Mouse (Mus musculus): ENCODE measurements around the gene Ddx39b.

Gene Ddx39b

DNA sequence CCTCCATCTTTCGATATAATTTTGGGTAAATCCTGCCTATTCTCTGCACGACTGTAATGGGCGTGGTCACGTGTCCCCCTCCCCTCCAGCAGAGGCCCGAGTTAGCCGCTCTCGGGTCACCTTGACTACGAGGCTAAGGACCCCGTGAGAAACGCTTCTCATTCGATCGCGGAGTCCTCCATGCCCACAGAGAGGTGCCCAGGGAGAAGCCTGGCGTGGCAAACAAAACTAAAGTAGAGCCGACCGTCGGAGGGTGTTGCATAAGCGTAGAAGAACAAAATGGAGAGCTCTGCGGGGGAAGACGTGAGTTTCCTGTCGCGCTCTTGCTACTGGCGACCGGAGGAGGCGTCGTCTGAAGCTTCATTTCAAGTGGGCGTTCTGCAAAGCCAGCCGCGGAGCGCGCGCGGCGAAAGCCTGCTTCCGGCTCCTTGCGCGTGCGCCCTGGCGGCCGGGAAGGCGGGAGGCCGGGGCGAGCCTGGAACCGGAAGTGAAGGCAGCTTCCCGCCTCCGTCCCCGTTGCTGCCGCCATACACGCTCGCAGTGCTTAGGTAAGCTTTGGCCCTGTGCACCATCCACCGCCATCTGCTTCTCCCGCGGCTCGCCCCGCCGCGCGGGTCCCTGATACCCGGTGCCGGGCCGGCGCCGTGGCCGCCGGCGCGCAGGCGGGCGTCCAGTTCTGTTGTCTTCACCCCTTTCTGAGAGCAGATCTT, at the start of gene Ddx39b:
Ddx39b (plus strand) TSS at position 442 of the 710 bp plus-strand sequence.
- DNase-seq (ENCODE audit: low spot score in 2 of 2), result peak; percentile 95 to 97

DNA sequence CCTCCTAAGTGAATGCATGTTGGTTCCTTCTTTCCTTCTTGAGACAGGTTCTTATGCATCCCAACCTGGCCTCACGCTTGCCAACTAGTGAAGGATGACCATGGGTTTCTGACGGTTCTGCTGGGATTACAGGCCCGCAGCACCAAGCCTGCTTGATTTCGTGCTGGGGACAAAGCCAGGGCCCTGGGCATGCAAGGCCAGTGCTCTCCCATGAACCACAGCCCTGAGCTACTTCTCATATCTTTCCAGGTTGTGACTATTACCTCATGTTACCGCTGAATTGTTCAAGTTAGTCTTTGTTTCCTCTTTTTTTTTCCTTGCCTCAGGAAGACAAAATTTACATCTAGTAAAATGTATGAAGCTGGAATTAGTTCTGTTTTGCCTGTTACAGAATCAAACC, 48.6 kb upstream of the Ddx39b start:
- no peak for DNase-seq (ENCODE audit: low spot score in 2 of 2)

DNA sequence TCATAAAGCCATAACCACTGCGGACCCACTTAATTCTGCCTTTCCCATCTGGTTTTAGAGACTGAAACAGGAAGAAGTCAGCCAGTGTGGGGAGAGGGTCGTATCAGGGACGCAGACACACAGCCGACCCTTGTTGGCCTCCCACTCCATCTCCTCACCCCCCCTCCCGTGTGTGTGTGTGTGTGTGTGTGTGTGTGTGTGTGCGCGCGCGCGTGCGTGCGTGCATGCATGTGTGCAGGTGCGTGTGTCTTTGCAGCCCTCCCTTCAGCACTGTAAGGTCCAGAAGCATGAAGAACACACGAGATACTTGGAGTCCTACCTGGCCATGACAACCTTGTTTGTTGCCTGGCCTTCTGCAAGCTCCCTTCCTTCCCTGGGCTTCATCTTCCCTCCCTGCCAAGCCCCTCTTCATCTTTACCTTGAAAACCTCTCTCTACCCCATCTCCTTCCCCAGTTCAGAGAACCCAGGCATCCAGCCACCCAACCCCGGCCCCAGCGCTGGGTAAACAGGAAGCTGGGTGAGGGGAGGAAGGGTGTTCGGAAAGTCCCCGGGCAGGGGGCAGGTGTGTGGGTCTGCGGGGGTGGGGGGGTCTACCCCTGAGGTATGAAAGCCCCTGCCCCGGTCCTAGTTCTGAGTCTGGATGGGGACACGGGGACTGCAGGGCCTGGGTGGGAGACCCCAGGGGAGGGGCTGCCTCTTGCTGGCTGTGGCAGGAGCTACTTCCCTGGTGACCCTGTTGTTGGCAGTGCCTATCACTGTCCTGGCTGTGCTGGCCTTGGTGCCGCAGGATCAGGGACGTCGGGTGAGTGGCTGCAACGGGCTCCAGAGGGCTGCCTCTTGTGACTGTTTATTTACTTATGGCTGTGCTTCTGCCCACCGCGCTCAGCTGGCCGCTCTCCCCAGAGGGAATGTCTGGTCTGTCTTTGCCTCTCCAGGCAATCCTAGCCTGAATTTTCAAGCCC, 47.4 kb upstream of the Ddx39b start, which contains the start of gene Ltb:
Ltb (plus strand) TSS at position 559 of the 963 bp plus-strand sequence.
- no peak for DNase-seq (ENCODE audit: low spot score in 2 of 2)

DNA sequence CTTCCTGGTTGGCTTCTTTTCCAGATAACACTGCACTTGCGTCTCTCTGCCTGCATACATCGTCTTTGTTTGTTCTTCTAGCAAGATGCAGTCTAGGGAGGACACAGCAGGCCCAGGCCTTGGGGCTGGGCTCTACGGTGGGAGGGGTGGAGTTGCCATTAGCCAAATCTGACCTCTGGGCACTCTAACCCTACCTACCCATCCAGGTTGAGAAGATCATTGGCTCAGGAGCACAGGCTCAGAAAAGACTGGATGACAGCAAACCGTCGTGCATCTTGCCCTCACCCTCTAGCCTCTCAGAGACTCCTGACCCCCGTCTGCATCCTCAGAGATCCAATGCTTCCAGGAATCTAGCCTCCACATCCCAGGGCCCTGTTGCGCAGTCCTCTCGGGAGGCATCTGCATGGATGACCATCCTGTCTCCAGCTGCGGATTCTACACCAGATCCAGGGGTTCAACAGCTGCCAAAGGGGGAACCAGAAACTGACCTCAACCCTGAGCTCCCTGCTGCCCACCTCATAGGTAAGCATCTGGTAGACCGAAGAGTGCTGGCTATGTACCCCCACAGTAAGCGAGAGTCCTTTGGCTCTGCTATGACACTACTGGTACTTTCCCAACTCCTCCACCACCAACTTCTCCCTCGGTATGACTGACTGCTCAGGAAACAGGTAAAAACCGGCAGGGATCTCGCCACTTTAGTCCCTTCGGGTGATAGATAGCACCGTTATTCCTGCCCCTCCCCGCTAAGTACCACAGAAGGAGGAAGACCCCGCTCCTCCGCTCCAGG, 46.5 kb upstream of the Ddx39b start:
- DNase-seq (ENCODE audit: low spot score in 2 of 2), result no peak

DNA sequence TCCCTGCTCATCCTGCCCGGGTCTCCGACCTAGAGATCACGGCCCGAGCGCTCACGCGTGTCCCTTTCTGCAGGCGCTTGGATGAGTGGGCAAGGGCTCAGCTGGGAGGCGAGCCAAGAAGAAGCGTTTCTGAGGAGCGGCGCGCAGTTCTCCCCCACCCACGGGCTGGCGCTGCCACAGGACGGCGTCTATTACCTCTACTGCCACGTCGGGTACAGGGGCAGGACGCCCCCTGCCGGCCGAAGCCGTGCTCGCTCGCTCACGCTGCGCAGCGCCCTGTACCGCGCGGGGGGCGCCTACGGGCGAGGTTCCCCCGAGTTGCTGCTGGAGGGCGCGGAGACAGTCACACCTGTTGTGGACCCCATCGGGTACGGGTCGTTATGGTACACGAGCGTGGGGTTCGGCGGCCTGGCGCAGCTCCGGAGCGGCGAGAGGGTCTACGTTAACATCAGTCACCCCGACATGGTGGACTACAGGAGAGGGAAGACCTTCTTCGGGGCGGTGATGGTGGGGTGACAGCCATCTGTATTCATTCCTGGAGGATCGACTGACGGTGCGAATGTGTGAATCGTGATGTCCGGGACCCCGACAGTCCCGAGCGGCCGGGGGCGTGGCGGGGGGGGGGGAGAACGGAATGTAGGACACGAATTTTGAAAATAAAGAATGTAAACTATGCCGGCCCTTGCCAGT, 45.8 kb upstream of the Ddx39b start:
- DNase-seq (ENCODE audit: low spot score in 2 of 2), result peak in 1 of 2 experiments; percentile 82

DNA sequence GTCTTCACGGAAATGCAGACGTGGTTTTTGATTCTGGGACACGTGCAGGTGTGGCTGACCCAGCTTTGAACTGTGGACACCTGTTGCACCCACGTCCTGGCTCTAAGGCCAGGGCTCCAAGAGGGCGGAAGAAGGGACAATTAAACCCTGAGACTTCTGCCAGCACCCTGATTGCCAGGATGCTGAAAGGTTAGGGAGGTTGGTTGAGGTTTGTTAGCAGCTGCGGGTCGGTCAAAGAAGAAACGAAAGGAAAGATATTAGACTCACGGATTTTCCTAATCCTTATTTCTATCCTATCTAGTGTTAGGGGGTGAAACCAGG, 45.3 kb upstream of the Ddx39b start:
- no peak for DNase-seq (ENCODE audit: low spot score in 2 of 2)

DNA sequence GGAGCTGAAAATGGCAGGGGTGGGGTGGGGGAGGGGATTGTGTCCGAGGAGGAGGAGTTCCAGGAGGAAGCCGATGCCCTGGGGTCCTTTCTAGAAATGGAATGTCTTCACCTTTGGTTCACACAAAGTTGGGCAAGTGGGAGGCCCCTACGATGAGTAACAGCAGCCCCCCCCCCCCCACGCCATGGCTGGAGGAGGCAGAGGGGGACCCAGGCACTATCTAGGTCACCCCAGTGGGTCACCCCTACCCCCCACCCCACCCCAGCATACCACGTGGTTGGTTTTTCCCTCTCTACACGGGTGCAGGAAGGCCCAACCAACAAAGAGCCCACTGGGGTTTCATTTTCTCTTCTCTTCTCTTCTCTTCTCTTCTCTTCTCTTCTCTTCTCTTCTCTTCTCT, 44.4 kb upstream of the Ddx39b start:
- no peak for DNase-seq (ENCODE audit: low spot score in 2 of 2)

DNA sequence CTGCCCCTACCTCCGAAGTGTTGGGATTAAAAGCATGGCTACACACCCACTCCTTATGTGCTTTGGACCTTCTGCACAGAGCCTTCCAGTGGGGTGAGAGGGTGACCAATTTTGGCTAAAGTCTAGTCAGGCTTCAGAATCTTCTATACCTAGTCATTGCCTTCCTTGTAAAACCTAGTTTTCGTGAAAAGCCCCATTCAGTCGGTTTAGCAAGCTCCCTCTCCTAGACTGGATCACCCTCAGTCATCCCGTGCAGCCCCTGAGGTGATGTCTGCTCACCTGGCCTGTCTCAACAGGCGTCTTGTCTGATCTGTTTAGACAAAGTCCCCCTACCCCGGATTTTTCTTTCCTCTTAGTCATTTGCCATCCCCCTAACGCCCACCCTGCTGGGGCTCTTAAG, 43.5 kb upstream of the Ddx39b start:
- no peak for DNase-seq (ENCODE audit: low spot score in 2 of 2)

DNA sequence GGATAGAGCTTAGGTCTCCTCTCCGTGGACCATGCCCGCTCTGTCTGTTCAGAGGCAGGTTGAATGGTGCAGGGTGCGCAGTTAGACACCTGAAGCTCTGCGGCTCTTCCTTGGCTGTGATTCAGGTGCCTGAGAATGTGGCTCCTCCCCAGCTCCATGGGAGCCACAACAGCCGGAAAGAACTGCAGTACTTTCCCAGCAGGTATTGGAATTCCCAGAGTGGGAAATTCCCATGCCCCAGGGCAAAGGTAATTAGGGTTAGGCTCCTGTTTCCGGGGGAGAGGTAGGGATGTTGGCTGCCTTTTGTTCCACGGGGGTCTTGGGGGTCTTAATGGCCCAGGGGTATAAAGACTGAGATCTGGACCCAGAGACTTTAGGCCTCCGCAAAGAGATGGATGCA, 42.6 kb upstream of the Ddx39b start:
- DNase-seq (ENCODE audit: low spot score in 2 of 2), result no peak

DNA sequence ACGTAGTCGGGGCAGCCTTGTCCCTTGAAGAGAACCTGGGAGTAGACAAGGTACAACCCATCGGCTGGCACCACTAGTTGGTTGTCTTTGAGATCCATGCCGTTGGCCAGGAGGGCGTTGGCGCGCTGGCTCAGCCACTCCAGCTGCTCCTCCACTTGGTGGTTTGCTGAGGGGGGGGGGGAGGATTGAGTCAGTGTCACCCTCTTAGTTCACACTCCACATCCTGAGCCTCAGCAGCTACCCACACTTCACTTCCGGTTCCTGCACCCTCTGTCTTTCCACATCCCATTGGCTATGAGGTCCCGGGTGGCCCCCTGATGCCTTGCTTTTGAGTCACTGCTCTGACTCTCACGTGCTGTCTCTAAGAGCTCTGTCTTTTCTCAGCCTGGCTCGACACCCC, 41.1 kb upstream of the Ddx39b start:
- no peak for DNase-seq (ENCODE audit: low spot score in 2 of 2)

DNA sequence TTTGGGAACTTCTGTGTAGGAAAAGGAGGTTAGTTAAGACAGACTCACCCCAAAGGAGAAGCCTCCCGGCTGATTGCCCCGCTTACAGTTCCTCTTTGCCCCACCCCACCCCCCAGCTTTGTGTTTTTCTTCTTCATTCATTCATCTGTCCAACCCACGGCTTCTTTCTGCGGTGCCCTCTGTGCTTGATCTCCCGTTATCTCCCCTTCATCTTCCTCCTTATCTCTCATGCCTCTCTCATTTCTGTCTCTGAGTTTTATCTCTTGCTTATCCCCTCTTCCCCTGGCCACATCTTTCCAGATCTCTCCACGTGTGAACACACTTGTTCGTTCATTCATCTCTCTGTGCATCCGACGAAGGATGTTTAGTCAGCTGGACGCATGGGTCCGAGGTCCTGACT, 40.4 kb upstream of the Ddx39b start:
- no peak for DNase-seq (ENCODE audit: low spot score in 2 of 2)

DNA sequence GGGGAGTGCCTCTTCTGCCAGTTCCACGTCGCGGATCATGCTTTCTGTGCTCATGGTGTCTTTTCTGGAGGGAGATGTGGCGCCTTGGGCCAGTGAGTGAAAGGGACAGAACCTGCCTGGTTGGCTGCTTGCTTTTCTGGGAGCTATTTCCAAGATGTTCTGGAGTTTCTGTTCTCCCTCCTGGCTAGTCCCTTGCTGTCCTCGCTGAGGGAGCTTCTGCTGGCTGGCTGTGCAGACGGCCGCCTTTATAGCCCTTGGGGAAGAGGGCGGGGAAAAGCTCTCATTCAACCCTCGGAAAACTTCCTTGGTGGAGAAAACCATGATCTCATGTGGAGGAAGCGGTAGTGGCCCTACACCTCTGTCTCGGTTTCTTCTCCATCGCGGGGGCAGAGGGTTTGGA, 39.8 kb upstream of the Ddx39b start, which contains the start of gene Tnf:
Tnf (minus strand) TSS at position 221 of the 400 bp plus-strand sequence.
- peak in 1 of 2 experiments; percentile 21 for DNase-seq (ENCODE audit: low spot score in 2 of 2)

DNA sequence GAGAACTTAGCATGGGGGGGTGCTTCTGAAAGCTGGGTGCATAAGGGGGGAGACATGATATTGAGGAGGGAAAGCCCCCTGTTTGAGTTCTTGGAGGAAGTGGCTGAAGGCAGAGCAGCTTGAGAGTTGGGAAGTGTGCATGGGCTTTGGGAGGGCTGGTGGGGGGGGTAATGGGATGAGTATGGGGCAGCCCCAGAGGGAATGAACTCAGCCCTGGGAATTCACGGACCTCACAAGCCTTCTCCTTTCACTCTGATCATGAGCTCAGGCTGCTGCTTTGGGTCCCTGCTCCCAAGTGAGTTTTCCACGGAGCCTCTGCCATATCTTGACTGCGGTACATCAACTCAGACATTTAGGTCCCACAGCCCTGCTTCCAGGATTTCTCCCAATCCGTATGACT, 39.1 kb upstream of the Ddx39b start:
- DNase-seq (ENCODE audit: low spot score in 2 of 2), result no peak

DNA sequence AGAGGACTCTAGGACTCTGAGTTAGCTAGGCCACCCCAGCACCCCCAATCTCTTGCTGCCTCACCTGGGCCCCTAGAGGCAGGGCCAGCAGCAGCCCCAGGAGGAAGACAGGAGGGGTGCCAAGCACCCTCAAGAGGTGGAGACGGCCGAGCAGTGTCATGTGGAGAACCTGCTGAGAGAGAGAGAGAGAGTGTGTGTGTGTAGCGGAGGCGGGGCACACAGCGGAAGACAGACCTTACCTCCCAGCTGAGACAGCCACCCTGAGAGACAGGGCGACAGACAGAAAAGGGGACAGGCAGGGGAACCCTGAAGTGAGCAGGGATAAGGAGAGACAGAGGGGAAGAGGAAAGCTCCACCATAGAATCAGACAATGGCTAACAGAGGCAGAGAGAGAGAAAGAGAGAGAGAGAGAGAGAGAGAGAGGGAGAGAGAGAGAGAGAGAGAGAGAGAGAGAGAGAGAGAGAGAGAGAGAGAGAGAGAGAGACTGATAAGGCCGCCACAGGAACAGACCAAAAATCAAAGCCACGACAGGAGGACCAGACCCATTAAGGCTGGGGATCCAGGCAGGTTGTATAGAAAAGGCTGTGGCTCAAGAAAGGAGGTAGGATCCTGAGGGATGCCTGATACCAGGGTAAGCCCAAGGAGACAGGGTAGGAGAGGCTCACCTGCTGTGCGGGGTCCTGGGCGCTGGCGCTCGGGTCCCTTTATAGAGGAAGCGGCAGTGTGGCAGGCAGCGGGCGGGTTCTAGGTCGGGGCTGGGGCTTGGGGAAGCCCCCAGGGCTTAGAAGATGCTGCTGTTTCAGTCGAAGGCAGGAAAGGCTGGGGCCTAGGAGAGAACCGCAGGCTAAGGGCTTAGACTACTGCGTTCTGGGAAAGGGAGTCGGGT, 36.8 kb upstream of the Ddx39b start, which contains the start of gene Lta:
Lta (minus strand) TSS at position 858 of the 886 bp plus-strand sequence.
- DNase-seq (ENCODE audit: low spot score in 2 of 2), result no peak

DNA sequence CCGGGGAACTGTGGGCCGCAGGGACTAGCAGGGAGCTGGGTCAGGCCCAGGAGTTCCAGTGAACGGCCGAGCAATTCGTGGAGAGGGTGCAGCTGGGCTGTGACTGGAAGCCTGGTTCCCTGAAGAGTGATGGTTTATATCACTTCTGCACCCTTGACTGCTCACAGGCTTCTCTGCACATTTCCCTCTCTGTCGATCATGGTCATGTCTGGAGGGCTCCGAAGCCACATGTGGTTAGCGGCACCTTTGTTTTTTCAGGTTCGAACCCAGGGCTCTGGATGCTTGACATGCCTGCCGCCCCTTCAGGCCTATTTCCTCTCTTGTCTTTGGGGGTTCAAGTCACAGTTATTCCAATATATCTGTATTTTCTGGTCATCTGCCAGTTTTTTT, 36.2 kb upstream of the Ddx39b start:
- DNase-seq (ENCODE audit: low spot score in 2 of 2), result no peak

DNA sequence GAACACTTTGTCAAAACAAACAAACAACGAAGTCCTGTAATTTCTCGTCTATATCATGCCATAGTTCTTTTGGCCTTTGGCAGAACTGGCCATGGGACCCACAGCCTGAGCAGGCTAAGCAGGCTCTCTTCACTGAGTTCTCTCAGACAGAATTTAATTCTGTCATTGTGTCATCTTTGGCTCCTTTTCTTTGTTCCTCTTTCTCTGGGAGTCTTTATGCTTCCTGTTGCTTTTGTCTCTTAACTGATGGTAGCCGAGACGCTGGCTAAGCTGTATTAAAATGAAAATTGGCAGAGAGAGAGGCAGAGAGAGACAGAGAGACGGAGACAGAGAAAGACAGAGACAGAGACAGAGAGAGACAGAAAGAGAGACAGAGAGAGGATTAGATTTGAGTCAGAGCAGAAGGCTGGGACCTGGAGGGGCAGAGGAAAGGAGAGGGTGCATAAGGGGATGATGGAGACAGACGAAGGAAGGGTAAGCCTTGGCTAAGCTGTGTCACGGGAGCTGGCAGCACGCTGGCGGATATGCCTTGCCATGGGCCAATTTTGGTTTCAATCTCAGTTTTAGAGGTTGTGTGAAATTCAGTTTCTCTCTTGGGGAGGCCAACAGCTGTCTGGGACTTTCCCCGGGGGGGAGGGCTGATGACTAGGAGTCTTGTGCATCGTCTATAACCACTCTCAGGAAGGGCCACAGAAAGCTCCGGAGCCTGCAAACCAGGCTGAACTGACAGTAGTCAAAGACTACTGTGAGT, 31.6 kb upstream of the Ddx39b start:
- DNase-seq (ENCODE audit: low spot score in 2 of 2), result no peak

DNA sequence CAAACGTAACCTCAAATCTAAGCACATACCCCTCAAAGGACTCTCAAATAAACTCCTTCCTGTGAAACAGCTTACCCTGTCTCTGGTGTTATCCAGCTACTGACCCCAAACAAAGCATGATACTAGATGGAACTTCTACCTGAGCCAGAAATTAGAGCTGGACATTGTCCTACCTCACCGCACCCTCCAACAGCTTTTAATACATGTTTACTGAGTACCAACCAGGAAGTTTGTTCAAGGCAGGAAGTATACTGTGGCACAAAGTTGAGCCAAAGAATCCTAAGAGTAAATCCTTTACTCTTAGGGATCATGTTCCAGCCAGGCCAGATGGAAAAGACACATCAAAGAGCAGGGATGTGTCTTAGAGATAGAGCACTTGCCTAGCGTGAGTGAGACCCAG, 31.0 kb upstream of the Ddx39b start:
- no peak for DNase-seq (ENCODE audit: low spot score in 2 of 2)

DNA sequence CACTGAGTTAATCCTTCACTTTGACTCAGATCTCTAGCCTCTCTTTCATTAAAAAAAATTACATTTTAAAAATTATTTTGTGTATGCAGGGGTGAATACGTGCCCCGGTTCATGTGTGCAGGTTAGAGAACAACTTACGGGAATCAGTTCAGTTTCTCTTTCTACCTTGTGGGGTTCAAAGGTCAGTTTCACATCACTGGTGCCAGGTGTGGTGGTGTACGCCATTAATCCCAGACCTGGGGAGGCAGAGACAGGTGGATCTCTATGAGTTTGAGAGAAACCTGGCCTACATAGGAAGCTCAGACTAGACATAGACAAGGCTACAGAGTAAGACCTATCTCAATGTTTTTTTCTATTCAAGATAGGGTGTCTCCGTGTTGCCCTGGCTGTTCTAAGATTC, 28.5 kb upstream of the Ddx39b start:
- DNase-seq (ENCODE audit: low spot score in 2 of 2), result no peak

DNA sequence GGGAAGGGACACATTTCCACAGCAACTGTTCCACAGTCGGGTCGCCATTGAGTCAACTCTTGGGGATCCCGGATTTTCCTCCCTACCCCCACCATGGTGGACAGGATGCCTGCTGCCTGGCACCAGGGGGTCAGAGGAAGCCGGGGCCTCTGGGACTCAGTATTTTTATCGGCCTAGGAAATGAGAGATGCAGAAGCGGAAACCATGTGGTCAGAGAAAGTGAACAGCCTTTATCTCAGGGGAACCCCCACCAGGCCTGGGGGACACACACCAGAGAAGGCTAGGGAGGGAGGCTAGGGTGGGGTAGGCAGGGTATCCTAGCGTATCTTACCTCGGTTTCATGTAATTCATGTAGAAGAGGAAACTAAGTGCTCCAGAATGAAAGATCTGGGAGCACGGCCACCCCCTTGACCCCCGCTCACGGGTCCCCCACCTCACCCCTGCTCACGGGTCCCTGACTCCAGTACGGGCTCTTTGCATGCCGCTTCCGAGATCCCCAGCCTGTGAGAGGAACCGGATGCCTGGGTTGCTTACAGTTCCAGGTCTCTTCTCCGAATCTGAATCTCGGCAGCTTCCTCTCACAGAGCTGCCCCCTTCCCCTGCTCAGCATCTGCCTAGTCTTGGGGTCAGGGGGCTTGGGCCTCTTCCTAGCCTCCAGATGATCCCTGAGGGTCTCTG, 22.9 kb upstream of the Ddx39b start:
- DNase-seq (ENCODE audit: low spot score in 2 of 2), result no peak
